Mouse (Mus musculus): ENCODE measurements around the gene Taf15.

The Taf15 gene

DNA sequence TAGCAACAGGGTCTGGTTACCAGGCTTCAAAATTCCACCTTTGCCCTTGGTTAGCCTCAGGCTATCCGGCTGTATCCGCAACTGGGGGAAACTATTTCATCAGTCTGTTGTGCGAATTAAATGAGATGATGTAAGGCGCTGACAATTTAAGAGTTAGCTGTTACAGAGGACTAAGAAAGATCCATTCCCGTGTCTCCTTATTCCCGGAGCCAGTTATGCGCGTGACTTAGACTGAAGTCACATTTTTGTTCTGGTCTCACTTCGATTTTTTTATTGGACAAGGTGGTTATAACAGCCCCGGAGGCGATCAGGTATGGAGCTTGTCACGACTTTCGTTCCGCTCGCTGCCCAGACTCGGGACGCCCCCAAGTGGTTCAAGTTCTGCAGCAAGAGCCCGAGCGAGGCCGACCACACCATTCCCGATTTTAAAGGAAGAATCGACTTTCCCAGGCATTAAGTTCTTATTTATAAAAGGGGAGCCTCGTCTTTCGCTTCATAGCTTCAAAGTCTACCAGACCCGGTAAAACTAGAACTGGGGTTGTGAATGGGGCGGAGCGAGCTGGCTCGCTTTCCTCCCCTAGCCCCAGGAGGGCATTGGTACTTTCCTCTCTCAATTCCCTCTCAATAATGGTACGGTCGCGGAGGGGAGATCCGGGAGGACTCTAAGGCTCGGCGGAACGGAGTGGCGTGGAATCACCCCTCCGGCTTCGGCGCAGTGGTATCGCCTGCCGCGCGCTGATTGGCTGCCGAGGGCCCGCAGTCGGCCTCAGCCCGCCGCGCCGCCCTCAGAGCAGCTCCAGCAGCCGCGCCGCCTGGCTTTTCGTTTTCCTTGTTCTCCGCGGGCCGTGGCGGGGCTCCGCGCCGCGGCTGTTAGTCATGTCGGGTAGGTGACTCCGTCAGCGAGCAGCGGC lies at the start of gene Taf15:
Gene Taf15, plus strand, starts transcription at position 763 of the 911 bp plus-strand sequence.
- peak; percentile 98 for DNase-seq

DNA sequence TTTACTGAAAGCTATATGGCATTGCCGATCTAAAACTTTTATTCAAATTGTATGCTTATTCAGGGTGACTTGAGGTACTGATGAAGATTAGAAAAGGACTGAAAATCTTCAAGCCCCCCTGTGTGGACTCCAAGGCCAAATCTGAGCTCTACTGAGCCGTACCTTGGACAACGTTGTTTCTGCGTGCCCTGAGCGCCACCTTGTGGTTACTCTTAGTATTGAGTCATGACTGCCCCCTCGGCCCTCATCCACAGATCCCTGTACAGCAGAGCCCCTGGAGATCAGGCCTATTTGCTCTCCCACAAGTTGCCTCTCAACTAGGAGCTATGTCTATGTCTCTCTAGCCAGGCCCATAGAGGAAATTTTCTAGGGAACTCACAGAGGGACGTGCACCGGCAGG lies 48.2 kb upstream of the Taf15 start:
- peak; percentile 69 for DNase-seq

DNA sequence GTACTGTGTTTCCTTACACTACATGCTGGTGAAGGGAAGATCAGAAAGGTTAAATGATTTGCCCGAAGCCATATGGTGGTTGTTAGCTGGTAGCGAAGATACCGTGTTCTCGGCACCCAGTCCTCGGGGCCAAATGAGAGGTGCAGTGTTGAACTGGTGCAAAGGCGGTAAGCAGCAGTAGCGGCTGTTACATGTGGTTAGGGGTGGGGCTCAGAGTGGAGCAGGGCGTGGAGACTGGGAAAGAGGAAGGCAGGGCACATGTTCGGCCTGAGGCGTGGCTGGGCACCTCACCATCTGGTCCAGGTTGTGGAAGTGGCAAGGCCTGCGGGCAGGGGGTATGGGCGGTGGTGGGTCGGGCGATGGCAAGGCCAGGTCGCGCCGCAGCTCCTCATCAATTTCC lies 45.9 kb upstream of the Taf15 start:
- no peak for DNase-seq

DNA sequence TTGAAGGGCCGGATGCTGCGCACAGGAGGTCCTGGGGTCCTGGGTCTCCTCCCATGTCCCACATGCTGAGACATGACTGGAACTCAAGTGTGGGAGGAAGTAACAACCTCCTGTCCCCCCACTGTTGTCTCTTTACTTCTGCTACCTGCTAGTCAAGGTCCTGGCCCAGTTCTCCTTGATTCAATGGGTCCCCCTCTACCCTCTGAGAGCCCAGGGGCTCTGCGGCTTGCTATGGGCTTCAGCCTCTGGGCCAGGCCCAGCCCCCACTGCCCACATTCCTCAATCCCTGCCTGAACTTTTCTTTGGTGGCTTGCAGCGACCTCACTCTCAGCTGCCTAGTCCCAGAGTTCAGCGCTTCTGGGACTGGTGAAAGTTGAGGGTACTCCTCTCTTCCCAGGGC lies 43.5 kb upstream of the Taf15 start, which contains the start of gene Gas2l2:
Gene Gas2l2, minus strand, starts transcription at position 101 of the 400 bp plus-strand sequence.
- no peak for DNase-seq

DNA sequence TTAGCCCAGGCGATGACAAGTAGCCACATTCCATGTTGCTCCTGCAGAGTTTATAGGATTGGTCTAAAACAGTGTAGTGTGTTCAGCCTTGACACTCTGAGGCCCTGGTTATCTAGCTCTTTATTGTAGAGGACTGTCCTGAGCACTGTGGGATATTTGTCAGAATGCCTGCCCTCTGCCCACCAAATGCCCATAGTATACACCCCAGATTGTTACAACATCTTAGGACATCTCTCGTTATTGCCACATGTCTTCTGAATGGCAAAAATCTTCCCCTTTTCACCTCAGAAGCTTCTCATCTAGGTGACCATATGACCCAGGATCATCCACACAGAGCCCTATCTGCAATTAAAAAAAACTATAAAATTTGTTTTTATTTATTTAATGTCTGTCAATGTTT lies 40.4 kb upstream of the Taf15 start:
- no peak for DNase-seq

DNA sequence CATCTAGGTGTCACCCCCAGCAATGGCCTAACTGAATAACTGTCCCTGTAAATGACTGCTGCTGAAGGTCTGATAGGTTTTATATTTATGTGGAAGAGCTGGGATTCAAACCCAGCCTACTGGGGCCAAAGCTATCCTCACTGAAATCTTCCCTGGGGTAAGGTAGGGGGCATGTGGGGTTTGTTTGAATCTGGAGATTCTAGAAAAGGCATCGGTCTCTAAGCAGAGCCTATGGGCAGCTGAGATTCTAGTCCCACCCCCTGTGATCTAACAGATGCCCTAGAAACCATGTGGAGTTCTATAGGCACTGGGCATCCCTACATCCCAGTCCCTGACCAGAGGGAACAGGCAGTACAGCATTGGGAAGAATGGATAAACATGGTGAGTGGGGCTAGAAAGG lies 35.5 kb upstream of the Taf15 start, which contains the start of gene 1700020L24Rik:
Gene 1700020L24Rik, plus strand, starts transcription at position 301 of the 400 bp plus-strand sequence.
- no peak for DNase-seq

DNA sequence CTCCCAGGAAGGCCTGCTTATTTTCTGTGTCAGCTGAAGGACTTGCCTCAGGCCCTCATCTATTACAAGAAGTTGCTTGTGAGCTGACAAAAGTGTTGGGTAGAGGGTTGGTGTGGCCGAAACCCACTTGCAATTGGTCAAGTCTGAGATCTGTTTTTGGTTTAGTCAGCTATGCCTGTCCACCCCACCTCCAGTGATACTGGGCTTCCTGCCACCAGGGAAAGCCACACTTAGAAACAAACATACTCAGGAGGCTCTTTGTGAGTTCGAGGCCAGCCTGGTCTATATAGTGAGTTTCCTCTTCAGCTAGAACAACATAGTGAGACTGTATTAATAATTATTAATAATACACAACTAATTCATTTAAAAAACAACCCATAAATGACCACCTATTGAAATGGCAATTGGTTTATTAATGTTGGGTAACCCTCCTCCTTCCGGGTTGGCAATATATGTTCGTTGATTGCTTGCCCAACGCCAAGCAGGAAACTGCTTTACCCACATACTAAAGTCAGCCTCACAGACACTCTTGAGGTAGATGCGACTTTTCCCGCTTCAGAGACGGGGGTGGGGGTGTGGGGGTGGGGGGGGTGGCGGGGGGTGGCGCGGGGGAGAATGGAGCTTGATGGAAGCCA lies 33.3 kb upstream of the Taf15 start:
- no peak for DNase-seq

DNA sequence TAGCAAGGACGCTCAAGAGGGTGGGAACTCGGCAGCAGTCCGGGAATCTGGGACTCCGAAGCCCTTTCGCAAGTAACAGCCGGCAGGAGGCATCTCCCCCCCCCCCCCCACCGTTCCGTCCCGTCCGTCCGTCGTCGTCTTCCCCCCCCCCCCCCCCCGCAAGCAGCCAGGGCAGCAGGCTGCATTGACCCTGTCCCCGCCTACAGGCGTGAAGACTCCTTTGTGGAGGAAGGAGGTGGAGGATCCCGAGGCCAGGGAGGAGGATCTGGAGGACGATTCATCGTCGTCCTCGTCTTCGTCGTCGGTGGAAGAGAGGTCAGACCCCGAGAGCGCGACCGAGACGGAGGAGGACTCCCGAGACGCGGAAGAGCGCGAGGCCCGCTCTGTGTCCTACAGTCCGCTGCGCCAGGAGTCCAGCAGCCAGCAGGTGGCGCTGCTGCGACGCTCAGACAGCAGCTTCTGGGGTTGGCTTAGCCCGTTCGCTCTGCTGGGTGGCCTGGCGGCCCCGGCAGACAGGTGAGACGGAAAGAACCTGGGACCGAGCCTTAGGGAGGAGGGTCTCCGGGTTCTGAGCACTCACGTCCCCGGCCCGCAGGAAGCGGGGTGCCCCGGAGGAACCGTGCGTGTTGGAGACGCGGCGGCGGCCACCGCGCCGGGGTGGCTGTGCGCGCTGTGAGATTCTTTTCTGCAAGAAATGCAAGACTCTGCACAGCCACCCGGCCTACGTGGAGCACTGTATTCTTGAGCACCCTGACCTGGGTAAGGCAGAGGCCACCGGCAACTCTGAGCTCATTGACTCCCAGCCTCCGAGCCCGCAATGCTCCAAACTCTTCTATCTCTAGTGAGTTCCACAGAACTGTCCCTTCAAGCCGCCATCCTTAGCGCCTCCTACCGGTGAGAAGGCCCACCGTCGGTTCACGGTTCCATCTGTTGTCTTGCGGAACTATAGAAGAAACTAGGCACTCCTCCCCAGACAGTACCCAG lies 32.5 kb upstream of the Taf15 start:
- DNase-seq = peak; percentile 89

DNA sequence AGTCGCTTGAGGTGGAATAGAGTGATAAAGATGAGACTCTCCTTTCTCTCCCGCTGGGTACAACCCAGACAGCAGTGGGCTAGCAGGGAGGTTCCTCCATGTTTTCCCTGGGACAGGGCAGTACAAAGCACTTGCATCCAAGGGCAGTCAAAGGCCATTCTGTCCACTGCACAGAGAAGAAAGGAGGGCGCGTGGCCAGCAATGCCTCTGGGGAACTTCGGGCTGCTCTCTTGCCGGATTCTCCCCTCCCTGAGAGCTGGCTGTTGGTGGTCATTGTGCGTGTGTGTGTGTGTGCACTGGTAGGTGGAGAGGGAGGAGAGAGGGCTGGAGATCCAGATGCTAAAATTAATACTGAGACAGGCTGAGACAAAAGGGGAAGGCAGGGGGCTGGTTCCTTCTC lies 31.7 kb upstream of the Taf15 start:
- DNase-seq = peak; percentile 51

DNA sequence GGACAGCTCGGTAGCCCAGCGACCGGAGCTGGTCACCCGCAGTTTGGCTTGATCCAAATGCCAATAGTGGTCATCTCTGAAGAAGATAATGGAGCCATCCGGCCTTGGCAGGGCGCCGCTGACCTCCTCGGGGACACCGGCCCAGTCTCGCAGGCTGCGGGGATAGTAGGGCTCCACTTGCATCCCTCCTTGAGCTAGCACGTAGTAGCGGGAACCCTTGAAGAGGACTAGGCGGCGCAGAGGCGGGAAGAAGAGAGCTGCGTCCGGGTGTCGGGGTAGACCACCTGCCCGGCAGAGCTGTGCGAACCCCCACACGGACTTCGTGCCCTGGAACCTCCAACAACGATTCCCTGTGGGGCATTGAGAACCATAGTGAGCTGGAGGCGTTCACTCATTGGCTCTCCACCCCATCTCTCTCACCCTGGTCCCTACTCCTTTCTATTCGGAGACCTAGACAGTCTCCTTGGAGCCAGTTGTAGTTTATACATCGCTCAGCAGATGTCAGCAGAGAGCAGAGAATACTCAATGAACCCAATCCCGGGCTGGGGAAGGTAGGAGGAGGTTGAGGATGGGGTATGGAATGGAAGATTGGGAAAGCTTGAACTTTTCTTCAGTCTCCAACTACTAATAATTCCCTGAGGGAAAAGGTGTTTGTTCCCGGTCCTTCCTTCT lies 30.2 kb upstream of the Taf15 start:
- DNase-seq = peak; percentile 81

DNA sequence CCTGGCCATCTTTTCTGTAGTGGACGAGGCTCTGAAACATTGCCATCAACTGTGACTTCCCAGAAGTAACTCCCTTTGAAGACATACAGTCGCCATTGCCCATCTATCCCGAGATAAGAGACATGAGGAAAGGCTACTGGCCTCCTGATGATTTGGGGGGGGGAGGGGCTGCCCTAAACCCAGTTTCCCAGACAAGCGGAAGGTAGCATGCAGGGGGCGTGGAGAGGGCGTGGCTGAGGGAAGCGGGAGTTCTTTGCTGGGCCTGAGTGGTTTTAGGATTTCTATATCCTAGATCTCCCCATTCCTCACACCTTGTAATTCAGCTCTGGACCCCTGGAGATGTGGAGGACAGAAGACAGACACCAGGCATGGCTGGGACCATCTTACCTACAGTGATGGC lies 29.1 kb upstream of the Taf15 start:
- no peak for DNase-seq

DNA sequence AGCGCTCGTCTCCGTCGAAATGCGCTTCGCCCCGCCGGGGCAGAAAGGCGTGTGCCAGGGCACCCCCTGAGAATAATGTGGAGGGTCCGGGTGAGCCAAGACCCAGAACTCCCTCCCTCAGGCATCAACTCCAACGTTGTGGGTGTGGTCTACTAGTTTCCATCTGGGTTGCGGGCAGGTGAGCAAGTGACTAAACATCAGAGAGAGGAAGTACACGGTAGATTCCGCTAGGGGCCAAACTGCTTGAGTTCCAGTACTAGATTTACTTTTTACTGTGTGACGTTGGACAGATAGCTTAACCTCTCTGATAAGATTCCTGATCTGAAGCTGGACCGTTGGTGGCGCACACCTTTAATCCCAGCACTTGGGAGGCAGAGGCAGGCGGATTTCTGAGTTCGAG lies 27.9 kb upstream of the Taf15 start:
- DNase-seq = no peak

DNA sequence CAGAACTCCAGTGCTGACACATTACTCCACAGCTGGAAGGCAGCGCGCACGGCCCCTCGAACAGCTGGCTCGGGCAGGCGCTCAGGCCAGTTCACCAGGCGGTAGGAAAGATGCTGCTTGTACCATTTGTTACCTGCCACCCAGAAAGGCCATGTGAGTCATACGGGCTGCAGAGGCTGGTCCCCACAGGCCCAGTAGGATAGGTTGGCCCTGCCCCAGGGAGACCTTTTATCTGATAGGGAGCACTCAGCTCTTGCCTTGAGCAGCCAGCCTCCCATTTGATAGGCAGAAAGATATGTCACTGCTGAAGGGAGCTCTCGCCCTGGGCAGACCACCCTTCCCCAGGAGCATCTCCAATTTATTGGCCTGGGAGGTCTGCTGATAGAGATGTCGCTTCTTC lies 25.3 kb upstream of the Taf15 start:
- DNase-seq = no peak

DNA sequence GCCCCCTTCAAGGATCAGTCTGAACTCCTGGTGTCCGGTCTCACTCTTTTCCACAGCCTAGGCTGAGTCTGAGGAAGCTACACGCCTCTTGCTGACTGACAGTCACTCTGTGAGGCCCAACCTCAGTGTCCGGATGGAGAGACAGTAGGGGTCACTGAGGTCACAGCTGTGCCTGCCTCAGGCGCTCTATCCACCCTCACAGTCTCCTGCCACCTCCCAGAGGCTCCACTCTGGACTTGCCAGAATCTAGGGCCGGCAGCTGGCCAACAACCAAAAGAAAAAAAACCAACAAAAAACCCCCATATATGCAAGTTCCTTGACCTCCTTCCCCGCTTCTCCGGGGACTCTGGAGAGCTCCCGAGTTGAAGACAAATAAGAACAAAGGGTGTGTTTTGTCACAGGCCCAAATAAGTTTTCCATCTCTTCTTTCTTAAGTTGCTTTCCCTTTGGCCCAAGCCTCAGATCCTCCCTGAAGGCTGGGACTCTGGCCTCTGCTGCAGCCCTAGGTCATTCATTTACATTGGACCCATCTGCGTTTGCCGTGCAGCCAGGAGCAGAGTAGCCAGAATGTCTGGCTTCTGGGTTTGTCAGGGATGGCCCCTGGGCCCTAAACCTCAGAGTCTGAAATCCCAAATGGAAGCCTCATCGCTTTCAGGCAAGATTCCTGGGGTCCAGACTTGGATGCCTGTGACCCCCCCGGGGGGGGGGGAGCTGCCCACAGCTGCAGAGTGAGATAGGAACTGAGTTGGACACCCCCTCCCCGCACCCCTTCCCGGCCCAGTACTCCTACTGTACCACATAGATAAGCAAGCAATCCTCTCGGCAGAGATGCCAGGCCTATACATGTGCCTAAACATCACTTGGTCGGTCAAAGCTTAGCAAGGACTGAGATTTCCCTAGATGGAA lies 24.6 kb upstream of the Taf15 start:
- DNase-seq = no peak

DNA sequence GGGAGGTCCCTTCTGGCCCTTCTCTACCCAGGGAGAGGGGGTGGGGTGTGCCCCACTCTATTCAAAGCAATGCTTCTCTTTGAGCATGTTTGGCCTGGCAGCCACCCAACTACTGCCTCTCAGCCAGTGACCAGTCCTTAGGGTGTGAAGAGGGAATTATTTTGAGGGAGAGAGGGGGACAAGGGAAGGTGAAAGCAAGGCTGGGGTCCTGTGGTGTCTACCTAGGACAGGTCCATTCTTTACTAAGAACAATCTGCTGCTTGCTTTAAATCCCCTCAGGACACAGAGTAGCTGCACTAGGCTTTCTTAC lies 24.0 kb upstream of the Taf15 start:
- DNase-seq = no peak

DNA sequence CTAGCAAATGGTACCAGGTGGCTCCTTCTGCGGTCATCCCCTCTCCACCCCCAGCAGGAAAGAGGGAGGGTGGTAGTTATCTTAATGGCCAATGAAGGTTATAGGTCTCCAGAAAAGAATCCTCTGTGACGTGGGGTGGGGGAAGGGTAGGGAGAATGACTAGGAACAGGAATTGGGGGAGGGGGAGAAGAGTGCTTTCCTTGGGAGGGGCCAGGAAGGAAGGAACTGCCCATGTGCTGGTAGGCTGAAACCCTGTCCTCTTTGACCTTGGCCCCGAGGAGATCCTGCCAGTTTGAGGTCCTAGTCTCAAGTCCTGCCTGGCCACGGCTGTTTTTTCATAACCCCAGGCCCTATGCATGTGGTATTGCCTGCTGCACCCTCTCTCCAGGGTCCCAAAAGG lies 23.6 kb upstream of the Taf15 start:
- DNase-seq = no peak

DNA sequence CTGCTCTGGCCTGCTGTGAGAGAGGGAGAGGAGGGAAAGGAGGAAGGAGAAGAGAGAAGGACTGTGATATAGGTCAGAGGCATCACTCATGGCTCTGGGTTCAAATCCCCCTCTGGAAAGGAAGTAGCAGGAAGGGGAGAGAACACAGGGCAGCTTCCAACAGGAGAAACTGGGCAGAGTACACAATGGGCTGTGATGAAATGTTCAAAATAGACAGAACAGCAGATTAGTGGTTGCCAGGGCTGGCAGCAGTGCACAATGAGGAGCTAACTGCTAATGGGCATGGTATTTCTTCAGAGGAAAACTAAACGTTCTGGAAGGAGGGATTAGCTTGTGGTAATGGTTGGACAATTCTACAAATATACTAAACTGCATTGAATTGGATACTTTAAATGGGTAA lies 22.3 kb upstream of the Taf15 start:
- no peak for DNase-seq

DNA sequence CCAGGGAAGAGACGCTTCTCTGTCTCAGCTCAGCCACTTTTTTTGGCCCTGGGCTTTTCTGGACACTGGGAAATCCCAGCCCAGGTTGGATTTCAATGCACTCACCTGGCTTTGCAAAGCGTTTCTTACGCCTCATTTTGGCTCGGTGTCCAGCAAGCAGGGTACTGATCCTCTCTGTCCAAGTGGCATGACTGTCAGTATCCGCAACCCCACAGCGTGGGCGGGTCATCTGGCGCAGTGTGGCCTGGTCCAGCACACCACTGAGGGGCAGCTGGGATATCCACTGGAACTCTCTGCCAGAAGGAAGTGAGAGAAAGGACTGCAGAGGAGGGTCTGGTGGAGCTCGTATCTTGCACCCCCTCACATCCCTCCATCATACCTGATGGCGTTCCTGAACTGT lies 21.6 kb upstream of the Taf15 start:
- DNase-seq = no peak

DNA sequence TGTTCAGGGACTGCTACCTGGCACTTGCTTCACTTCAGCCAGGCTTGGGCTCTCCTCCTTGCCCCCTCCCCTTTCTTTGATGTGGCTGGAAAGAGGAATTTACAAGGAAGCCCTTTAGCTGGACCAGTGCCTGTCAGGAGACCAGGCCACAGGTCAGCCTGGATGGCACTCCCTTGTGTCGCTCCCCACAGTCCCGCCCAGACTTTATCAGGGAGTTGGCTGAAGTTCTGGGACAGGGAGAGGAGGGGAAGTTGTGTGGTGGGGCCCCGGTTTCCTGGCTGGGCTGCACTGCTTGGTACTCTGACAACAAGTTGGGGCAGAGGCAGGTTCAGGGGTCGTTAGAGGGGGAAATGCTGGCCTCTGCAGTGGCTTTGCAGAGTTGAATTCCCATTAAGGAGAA lies 18.3 kb upstream of the Taf15 start:
- DNase-seq = no peak

DNA sequence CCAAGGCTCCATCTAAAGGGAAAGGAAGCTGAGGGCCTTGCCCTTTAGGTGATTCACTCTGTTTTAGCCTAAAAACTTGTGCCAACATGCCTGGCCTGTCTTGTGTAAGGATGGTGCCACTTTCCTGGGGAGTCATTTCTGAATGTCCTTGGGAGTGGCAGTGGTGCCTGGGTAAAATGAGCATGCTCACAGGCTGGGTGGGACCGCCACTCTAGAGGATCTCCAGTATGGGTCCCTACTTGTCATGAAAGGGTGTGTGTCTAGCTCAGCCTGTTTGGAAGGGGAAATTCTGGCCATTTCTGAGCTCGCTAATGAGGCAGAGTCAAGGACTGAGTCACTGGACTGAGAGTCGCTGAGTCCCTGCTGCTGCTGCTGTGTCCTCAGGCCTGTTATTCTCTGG lies 17.3 kb upstream of the Taf15 start:
- no peak for DNase-seq

DNA sequence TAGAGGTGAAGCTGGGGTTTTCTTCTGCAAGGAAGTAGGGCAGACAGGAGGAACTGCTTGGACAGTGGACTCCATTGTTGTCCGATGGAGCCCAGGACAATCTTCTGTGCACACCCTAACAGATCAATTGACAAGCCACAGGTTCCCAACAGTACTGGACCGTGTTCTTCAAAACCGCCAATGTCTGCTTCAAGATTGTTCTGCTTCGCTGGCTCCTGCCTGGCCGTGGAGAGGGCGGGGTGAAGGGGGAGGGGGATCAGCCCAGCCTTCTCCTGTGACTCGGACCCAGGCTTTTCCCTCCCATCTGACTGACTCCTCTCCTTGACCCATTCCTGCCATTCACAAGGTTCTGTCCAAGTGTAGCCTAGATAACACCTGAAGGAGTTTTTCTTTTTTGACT lies 15.6 kb upstream of the Taf15 start:
- no peak for DNase-seq
